Comparison of ENCODE assay signal across 11 mouse cellular contexts in the genomic region with DNA sequence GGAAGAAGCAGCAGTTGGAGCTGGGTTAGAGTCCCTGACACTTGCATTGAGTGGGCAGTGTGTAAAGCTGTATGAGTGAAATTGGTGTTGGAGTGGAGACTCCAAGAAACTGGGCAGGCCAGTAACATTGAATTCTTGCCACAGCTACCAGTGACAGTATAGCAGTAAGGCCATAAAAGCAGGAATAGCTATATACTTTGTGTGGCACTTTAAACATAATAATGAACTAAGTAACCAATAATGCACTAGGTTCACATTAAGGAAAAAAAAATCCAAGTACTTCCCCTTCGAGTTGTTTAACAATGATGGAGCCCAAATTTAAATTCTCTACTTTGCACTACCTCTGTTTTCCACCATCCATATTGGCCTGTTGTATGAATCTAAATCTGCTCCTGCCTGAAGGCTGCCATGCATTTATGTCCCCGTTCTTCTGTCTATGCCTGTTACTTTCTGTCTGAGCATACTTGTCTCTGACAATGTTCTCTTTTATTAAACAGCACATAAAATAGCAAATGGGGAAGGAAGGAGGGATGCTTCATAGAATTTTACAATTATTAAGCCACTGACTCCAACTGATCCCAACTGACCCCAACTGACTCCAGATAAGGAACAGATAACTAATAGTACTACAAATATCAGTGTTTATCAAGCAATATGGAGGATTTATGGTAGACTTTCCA.
"Had no signal": no experiment of that assay in that cellular context is flagged by ENCODE, and none has a peak within 500 bp of the region (broad histone marks: within the 10 kb centered on the region; RNA-seq: fewer than 3 reads in every experiment).

No protein-coding gene starts in this region.

- DNase-seq: left cerebral cortex, postnatal 4 days; liver, embryonic 13.5 days; liver, postnatal 0 days; lung, adult 18-20 months; lung, adult 2 months; lung, embryonic 14.5 days; lung, postnatal 10 days; lung, postnatal 14 days; lung, postnatal 36 days; lung, postnatal 4 days; midbrain, embryonic 14.5 days had no signal
